Mouse (Mus musculus) liver, postnatal 0 days (tissue): ENCODE data around the gene Ttc16. TPM values are rescaled to one million over a fixed set of nuclear protein-coding genes. Genes with fewer than 3 reads are reported as not detected.

ENCODE experiments used
- ATAC-seq: fragments of 200-750 bp; cut with Nextera tagmentation; 2 replicates; pipeline ENCODE4 v1.8.0; 2017; ENCODE audit warnings: mild to moderate bottlenecking, moderate library complexity
- DNase-seq: peaks from one replicate; pipeline ENCODE4 v3.0.0-alpha.2; 2016
- H3K27ac ChIP-seq: fragments of 300-500 bp; sonication (generic); 2 replicates; pipeline ENCODE4 v1.5.1; 2014; ENCODE audit warnings: antibody characterized with exemption, moderate library complexity, mild to moderate bottlenecking, low read depth
- H3K27me3 ChIP-seq: fragments of 300-500 bp; sonication (generic); 2 replicates; pipeline ENCODE4 v1.6.1; 2014; ENCODE audit warnings: low read length, control low read depth, mixed read lengths; ENCODE audit not compliant: insufficient read depth
- H3K36me3 ChIP-seq: fragments of 300-500 bp; sonication (generic); replicated peaks from 2 replicates; pipeline ENCODE4 v1.6.1; 2014; ENCODE audit warnings: mild to moderate bottlenecking, control low read depth, low read length, moderate library complexity, mixed read lengths; ENCODE audit not compliant: insufficient read depth
- H3K4me1 ChIP-seq: fragments of 300-500 bp; sonication (generic); 2 replicates; pipeline ENCODE4 v1.6.1; 2014; ENCODE audit warnings: antibody characterized with exemption, mild to moderate bottlenecking, control low read depth; ENCODE audit not compliant: insufficient read depth
- H3K4me2 ChIP-seq: fragments of 300-500 bp; sonication (generic); 2 replicates; pipeline ENCODE4 v1.6.1; 2014; ENCODE audit warnings: low read depth, mild to moderate bottlenecking, low read length, moderate library complexity, mixed read lengths
- H3K4me3 ChIP-seq: fragments of 300-500 bp; sonication (generic); 2 replicates; pipeline ENCODE4 v1.5.1; 2014; ENCODE audit warnings: low read depth, low read length
- H3K9ac ChIP-seq: fragments of 300-500 bp; sonication (generic); replicated peaks from 2 replicates; pipeline ENCODE4 v1.6.1; 2014; ENCODE audit warnings: mild to moderate bottlenecking, moderate library complexity
- H3K9me3 ChIP-seq: fragments of 300-500 bp; sonication (generic); 2 replicates; pipeline ENCODE4 v1.6.1; 2016; ENCODE audit warnings: mild to moderate bottlenecking, control low read depth, low read length, mixed read lengths
- CTCF ChIP-seq: sonication (generic); IDR thresholded peaks from 2 replicates; pipeline ENCODE4 v1.5.1; 2016; ENCODE audit warnings: antibody characterized with exemption, low read depth
- EP300 ChIP-seq: IDR thresholded peaks from 2 replicates; pipeline ENCODE4 v1.6.1; 2016; ENCODE audit warnings: antibody characterized with exemption, low read depth, mild to moderate bottlenecking
- WGBS: fragments of 180-500 bp; shearing (Covaris S2); extraction: QIAGEN DNeasy Blood & Tissue Kit; methylation state at CpG from one replicate; pipeline ENCODE4 v1.1.7; 2014; ENCODE audit not compliant: insufficient replicate concordance; 5-methylcytosine and 5-hydroxymethylcytosine counted together
- polyA plus RNA-seq: library from polyadenylated mRNA; unstranded; fragments of >200 nt; fragmentation: Nextera tagmentation; extraction: Ambion mirVana; gene quantifications from 2 replicates; pipeline ENCODE4 v1.2.1, GENCODE M21; 2015

Gene Ttc16
- polyA plus RNA-seq, 1 experiment from 2014 or later = 0.08 TPM

- H3K36me3 ChIP-seq = no peaks in the 10 kb centered on the region
- TF ChIP-seq CTCF = no peak
- TF ChIP-seq EP300 = no peak
- 20% methylated on average over 8 of the region's 8 CpGs for WGBS
- H3K4me3 ChIP-seq = peak within 1 kb of the TSS; percentile 39
- H3K27ac ChIP-seq = peak within 1 kb of the TSS; percentile 55
- H3K9me3 ChIP-seq = no peaks in the 10 kb centered on the region
- H3K27me3 ChIP-seq = no peaks in the 10 kb centered on the region
- H3K4me2 ChIP-seq = peak within 1 kb of the TSS; percentile 67
- H3K9ac ChIP-seq = peak within 1 kb of the TSS; percentile 50
- 0 out of 2 replicates have a peak, but pooled peaks cover 12% of the 10 kb centered on the region for H3K4me1 ChIP-seq
- ATAC-seq = peak; percentile 14; the same call in 1 of the 2 replicates
- peak; percentile 61 for DNase-seq
Observed at GRCm38 (mm10) chr2:32720681-32721229, 54.7 kb downstream of the Ttc16 start, which contains the start of gene Sh2d3c. Sh2d3c (plus strand) TSS chr2:32721055.

- no peaks in the 10 kb centered on the region for H3K9me3 ChIP-seq
- 76% methylated on average over 3 of the region's 3 CpGs for whole genome bisulfite sequencing
- DNase-seq = no peak
- H3K9ac ChIP-seq = no peak overlapping the region
- H3K27ac ChIP-seq = peak overlapping the region; percentile 55
- H3K27me3 ChIP-seq = no peaks in the 10 kb centered on the region
- no peak for TF ChIP-seq EP300
- no peak for TF ChIP-seq CTCF
- peak overlapping the region; percentile 67 for H3K4me2 ChIP-seq
- H3K4me1 ChIP-seq = peaks cover 16% of the 10 kb centered on the region
- H3K36me3 ChIP-seq = no peaks in the 10 kb centered on the region
- H3K4me3 ChIP-seq = no peak overlapping the region
- ATAC-seq = no peak
Observed at GRCm38 (mm10) chr2:32720053-32720452, 55.4 kb downstream of the Ttc16 start.

GRCm38 (mm10) chr2:32718761-32719160 lies 56.7 kb downstream of the Ttc16 start:
- H3K27me3 ChIP-seq = no peaks in the 10 kb centered on the region
- peaks cover 29% of the 10 kb centered on the region for H3K4me1 ChIP-seq
- no peaks in the 10 kb centered on the region for H3K36me3 ChIP-seq
- TF ChIP-seq CTCF (no peak), EP300 (no peak)
- ATAC-seq (no peak), DNase-seq (no peak)
- H3K9ac ChIP-seq = peak overlapping the region; percentile 16; the same call in 1 of the 2 replicates
- WGBS = 54% methylated on average over 9 of the region's 9 CpGs
- H3K27ac ChIP-seq = peak overlapping the region; percentile 55; the same call in 1 of the 2 replicates
- no peak overlapping the region for H3K4me2 ChIP-seq
- no peaks in the 10 kb centered on the region for H3K9me3 ChIP-seq
- no peak overlapping the region for H3K4me3 ChIP-seq

- DNase-seq = peak; percentile 73
- peak overlapping the region; percentile 46 for H3K4me2 ChIP-seq
Observed at GRCm38 (mm10) chr2:32714987-32715425, 60.4 kb downstream of the Ttc16 start.

GRCm38 (mm10) chr2:32714117-32714986 lies 61.1 kb downstream of the Ttc16 start:
- peaks cover 7% of the 10 kb centered on the region for H3K36me3 ChIP-seq
- TF ChIP-seq CTCF (no peak), EP300 (no peak)
- peak overlapping the region; percentile 90 for H3K4me2 ChIP-seq
- DNase-seq (no peak), ATAC-seq (no peak)
- H3K27ac ChIP-seq = peak overlapping the region; percentile 97
- H3K4me3 ChIP-seq = no peak overlapping the region
- peak overlapping the region; percentile 90 for H3K9ac ChIP-seq
- H3K4me1 ChIP-seq = peaks cover 41% of the 10 kb centered on the region
- H3K27me3 ChIP-seq = no peaks in the 10 kb centered on the region
- 23% methylated on average over 11 of the region's 11 CpGs for WGBS
- no peaks in the 10 kb centered on the region for H3K9me3 ChIP-seq

More at GRCm38 (mm10) chr2:32714987-32715425, 60.4 kb downstream of the Ttc16 start:
- Histone ChIP-seq H3K27ac (peak overlapping the region; percentile 97), H3K27me3 (no peaks in the 10 kb centered on the region), H3K9me3 (no peaks in the 10 kb centered on the region), H3K36me3 (peaks cover under 1% of the 10 kb centered on the region), H3K4me3 (no peak overlapping the region), H3K9ac (0 out of 2 replicates have a peak overlapping the region, but pooled peaks have one; percentile 3), H3K4me1 (peaks cover 40% of the 10 kb centered on the region)
- TF ChIP-seq CTCF (no peak), EP300 (peak; percentile 59; the same call in 1 of the 2 replicates)
- peak; percentile 11; the same call in 1 of the 2 replicates for ATAC-seq
- 10% methylated on average over 4 of the region's 4 CpGs for WGBS
